31 mouse cellular contexts compared by ENCODE assay signal in the genomic region with DNA sequence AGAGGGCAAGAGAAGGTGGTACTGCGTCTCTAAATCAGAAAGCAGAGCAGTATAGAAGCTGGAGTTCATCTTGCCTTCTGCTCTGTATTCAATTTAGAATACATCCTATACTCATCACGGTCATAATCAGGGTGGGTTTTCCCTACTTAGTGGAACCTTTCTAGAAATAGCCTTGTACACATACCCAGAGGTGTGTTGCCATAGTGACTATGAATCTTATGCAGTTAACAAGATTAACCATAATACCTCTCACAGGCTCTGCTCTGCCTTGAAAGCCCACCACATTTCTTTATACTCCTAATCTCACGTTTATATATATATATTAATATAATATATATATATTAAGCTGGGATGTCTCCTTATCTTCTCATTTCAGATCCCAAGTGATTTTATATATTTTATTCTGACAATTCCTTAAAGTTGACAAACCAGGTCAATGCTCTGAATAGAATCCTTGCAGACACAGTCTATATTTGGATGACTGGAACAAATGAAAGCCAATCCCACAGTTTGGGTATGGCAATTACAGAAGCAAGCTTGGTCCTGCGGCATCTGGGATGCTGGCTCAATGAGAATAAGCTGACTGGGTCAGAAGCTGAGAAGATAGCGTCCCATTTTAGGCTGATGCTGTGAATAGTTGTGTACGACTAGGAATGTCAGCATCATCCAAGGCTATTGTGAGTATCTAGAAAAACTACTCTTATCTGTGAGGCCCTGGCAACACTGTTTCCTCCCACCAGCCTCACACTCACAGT. TPM values are rescaled to one million over a fixed set of nuclear protein-coding genes. Genes with fewer than 3 reads are reported as not detected.
"Had no signal": no experiment of that assay in that cellular context is flagged by ENCODE, and none has a peak within 500 bp of the region (broad histone marks: within the 10 kb centered on the region; RNA-seq: fewer than 3 reads in every experiment).

No protein-coding gene starts in this region.

- H3K9ac ChIP-seq: heart, embryonic 12.5 days; hindbrain, embryonic 12.5 days; hindbrain, embryonic 14.5 days; kidney, embryonic 15.5 days; limb, embryonic 13.5 days; limb, embryonic 15.5 days; liver, embryonic 13.5 days; liver, embryonic 15.5 days had no signal

- H3K27me3 ChIP-seq: heart, embryonic 12.5 days; hindbrain, embryonic 12.5 days; kidney, embryonic 15.5 days; limb, embryonic 13.5 days; limb, embryonic 15.5 days; liver, embryonic 13.5 days; liver, embryonic 15.5 days had no signal

- H3K9me3 ChIP-seq: heart, embryonic 10.5 days; heart, embryonic 12.5 days; hindbrain, embryonic 12.5 days; kidney, embryonic 15.5 days; limb, embryonic 13.5 days; limb, embryonic 15.5 days; liver, embryonic 13.5 days; liver, embryonic 15.5 days had no signal

- H3K4me2 ChIP-seq: heart, embryonic 12.5 days; hindbrain, embryonic 12.5 days; hindbrain, embryonic 14.5 days; kidney, embryonic 15.5 days; limb, embryonic 13.5 days; limb, embryonic 15.5 days; liver, embryonic 13.5 days; liver, embryonic 15.5 days had no signal

- H3K27ac ChIP-seq: heart, embryonic 10.5 days; hindbrain, embryonic 12.5 days; hindbrain, embryonic 14.5 days; kidney, embryonic 15.5 days; kidney, postnatal 0 days; limb, embryonic 13.5 days; limb, embryonic 15.5 days; liver, embryonic 13.5 days; liver, embryonic 15.5 days had no signal

- H3K36me3 ChIP-seq: heart, embryonic 10.5 days; heart, embryonic 12.5 days; hindbrain, embryonic 12.5 days; kidney, embryonic 15.5 days; limb, embryonic 13.5 days; limb, embryonic 15.5 days; liver, embryonic 13.5 days; liver, embryonic 15.5 days had no signal

- ATAC-seq: intestine, embryonic 16.5 days had no signal

- H3K4me3 ChIP-seq: heart, embryonic 10.5 days; heart, embryonic 12.5 days; hindbrain, embryonic 12.5 days; kidney, embryonic 15.5 days; limb, embryonic 13.5 days; limb, embryonic 15.5 days; liver, embryonic 13.5 days; liver, embryonic 15.5 days had no signal

- H3K4me1 ChIP-seq: heart, embryonic 10.5 days; heart, embryonic 12.5 days; hindbrain, embryonic 12.5 days; kidney, embryonic 15.5 days; limb, embryonic 13.5 days; limb, embryonic 15.5 days; liver, embryonic 13.5 days; liver, embryonic 15.5 days had no signal

- DNase-seq: gastrocnemius, postnatal 14 days; gastrocnemius, postnatal 36 days; heart, adult 18-20 months; heart, postnatal 14 days; heart, postnatal 36 days; kidney, adult 11 months; kidney, adult 2 months; kidney, adult 9 months; kidney, postnatal 14 days; kidney, postnatal 36 days; layer of hippocampus, adult 9-11 months; liver, embryonic 13.5 days had no signal

RNA-seq across cellular contexts. Expression of gene Tmem200a, which starts 40.4 kb away (rescaled TPM):
- total RNA-seq: heart, postnatal 36 days; hematopoietic stem cell, adult 5-6 weeks; liver, adult 2 months had no signal
- polyA plus RNA-seq: liver, adult 2 months had no signal

RNA-seq across cellular contexts. Expression of gene Gm9767, which starts 41.2 kb away (rescaled TPM):
- total RNA-seq: gastrocnemius, adult 18-20 months; gastrocnemius, adult 8-10 months; gastrocnemius, postnatal 14 days; gastrocnemius, postnatal 36 days; heart, adult 18-20 months; heart, adult 8-10 months; heart, postnatal 14 days; heart, postnatal 36 days; hematopoietic stem cell, adult 5-6 weeks; liver, adult 2 months had no signal
- polyA plus RNA-seq: gonadal fat pad, adult 2 months; heart, embryonic 10.5 days; heart, embryonic 12.5 days; heart, embryonic 14.5 days; heart, embryonic 16.5 days; intestine, embryonic 16.5 days; kidney, adult 2 months; kidney, embryonic 15.5 days; kidney, postnatal 0 days; large intestine, adult 2 months; liver, adult 2 months; liver, embryonic 13.5 days; liver, embryonic 15.5 days had no signal
